Mouse (Mus musculus) liver, embryonic 14.5 days (tissue): ENCODE measurements around the gene Hoxa3. TPM values are rescaled to one million over a fixed set of nuclear protein-coding genes. Genes with fewer than 3 reads are reported as not detected.

ENCODE experiments used
- ATAC-seq: fragments of 200-750 bp; cut with Nextera tagmentation; 2 replicates; pipeline ENCODE4 v1.8.0; 2017; ENCODE audit warnings: moderate number of reproducible peaks, mild to moderate bottlenecking, moderate library complexity; ENCODE audit not compliant: insufficient read depth
- DNase-seq, 3 experiments: peaks; one replicate each; pipeline ENCODE4 v3.0.0-alpha.2; 2012 to 2013; ENCODE audit warnings: low read depth in 3 of 3, low spot score in 3 of 3
- H3K27ac ChIP-seq: fragments of 300-500 bp; sonication (generic); 2 replicates; pipeline ENCODE4 v1.5.1; 2014; ENCODE audit warnings: moderate library complexity, mild to moderate bottlenecking, control low read depth, inconsistent platforms
- H3K27me3 ChIP-seq: fragments of 300-500 bp; sonication (generic); 2 replicates; pipeline ENCODE4 v1.6.1; 2014; ENCODE audit warnings: mild to moderate bottlenecking, low read length, moderate library complexity; ENCODE audit not compliant: control insufficient read depth, insufficient read depth
- H3K36me3 ChIP-seq: fragments of 300-500 bp; sonication (generic); replicated peaks from 2 replicates; pipeline ENCODE4 v1.6.1; 2014; ENCODE audit warnings: low read depth; ENCODE audit not compliant: control insufficient read depth, insufficient read depth
- H3K4me1 ChIP-seq, 2 experiments: fragments of 200-500 bp in 1 of 2; fragments of 300-500 bp in 1 of 2; sonication (generic) in 1 of 2; replicated peaks; 2 replicates each; pipeline ENCODE4 v1.6.1; 2012 to 2014; ENCODE audit warnings: antibody characterized with exemption in 1 of 2, inconsistent platforms in 1 of 2, low read length in 1 of 2; ENCODE audit not compliant: control insufficient read depth in 2 of 2, insufficient read depth in 2 of 2
- H3K4me2 ChIP-seq: fragments of 300-500 bp; sonication (generic); 2 replicates; pipeline ENCODE4 v1.6.1; 2014; ENCODE audit warnings: low read depth, mild to moderate bottlenecking, control low read depth, moderate library complexity
- H3K4me3 ChIP-seq, 2 experiments: fragments of 200-500 bp in 1 of 2; fragments of 300-500 bp in 1 of 2; sonication (generic) in 1 of 2; 2 replicates each; pipeline ENCODE4 v1.5.1; 2012 to 2014; ENCODE audit warnings: low read depth in 2 of 2, low read length in 2 of 2, mild to moderate bottlenecking in 2 of 2, control low read depth in 1 of 2, inconsistent platforms in 1 of 2, moderate library complexity in 1 of 2; ENCODE audit not compliant: insufficient read depth in 1 of 2
- H3K9ac ChIP-seq: fragments of 300-500 bp; sonication (generic); replicated peaks from 2 replicates; pipeline ENCODE4 v1.6.1; 2014; ENCODE audit warnings: mild to moderate bottlenecking, control low read depth, moderate library complexity
- H3K9me3 ChIP-seq: fragments of 300-500 bp; sonication (generic); 2 replicates; pipeline ENCODE4 v1.6.1; 2016; ENCODE audit warnings: low read length, mixed read lengths; ENCODE audit not compliant: control insufficient read depth
- CTCF ChIP-seq: IDR thresholded peaks from 2 replicates; pipeline ENCODE4 v1.5.1; 2016; ENCODE audit warnings: antibody characterized with exemption, low read depth, control low read depth
- EP300 ChIP-seq: IDR thresholded peaks from 2 replicates; pipeline ENCODE4 v1.6.1; 2016; ENCODE audit warnings: antibody characterized with exemption, low read depth
- WGBS: fragments of 180-500 bp; shearing (Covaris S2); extraction: QIAGEN DNeasy Blood & Tissue Kit; methylation state at CpG from one replicate; pipeline ENCODE4 v1.1.7; 2014; ENCODE audit not compliant: insufficient replicate concordance; 5-methylcytosine and 5-hydroxymethylcytosine counted together
- polyA plus RNA-seq, 2 experiments: library from polyadenylated mRNA; depleted of rRNA in 1 of 2; stranded (reverse) in 1 of 2; unstranded in 1 of 2; fragments of >200 nt; fragmentation: Nextera tagmentation in 1 of 2; extraction: Ambion mirVana in 1 of 2; gene quantifications; 2 replicates each; pipeline versions ENCODE4 v1.2.1 to v1.2.3; 2012 to 2014

The Hoxa3 gene
- polyA plus RNA-seq, 2 experiments, result 0.13 to 0.37 TPM

- H3K9me3 ChIP-seq, result no peaks in the 10 kb centered on the region
- 39% methylated on average over 5 of the region's 5 CpGs for WGBS
- TF ChIP-seq CTCF (no peak), EP300 (no peak)
- H3K4me2 ChIP-seq, result no peak overlapping the region
- H3K27me3 ChIP-seq, result peaks cover 82% of the 10 kb centered on the region
- ATAC-seq, result no peak
- H3K9ac ChIP-seq, result no peak overlapping the region
- H3K4me1 ChIP-seq, result no peaks in the 10 kb centered on the region
- H3K27ac ChIP-seq, result no peak overlapping the region
- H3K36me3 ChIP-seq, result no peaks in the 10 kb centered on the region
- DNase-seq, result no peak
- no peak overlapping the region for H3K4me3 ChIP-seq
Measured at GRCm38 (mm10) chr6:52189172-52189591, 24.0 kb downstream of the Hoxa3 start.

GRCm38 (mm10) chr6:52186500-52186899 is 26.6 kb downstream of the Hoxa3 start:
- Histone ChIP-seq H3K9ac (no peak overlapping the region), H3K27ac (no peak overlapping the region), H3K36me3 (no peaks in the 10 kb centered on the region), H3K4me2 (no peak overlapping the region), H3K4me3 (no peak overlapping the region), H3K27me3 (peaks cover 62% of the 10 kb centered on the region), H3K4me1 (0 out of 4 replicates have a peak, but pooled peaks cover 0 to 3% of the 10 kb centered on the region in 2 experiments), H3K9me3 (no peaks in the 10 kb centered on the region)
- WGBS, result 24% methylated on average over 1 of the region's 1 CpGs
- DNase-seq, result no peak
- TF ChIP-seq CTCF (no peak), EP300 (no peak)
- ATAC-seq, result no peak

- DNase-seq (no peak), ATAC-seq (no peak)
- H3K4me1 ChIP-seq, result 0 out of 4 replicates have a peak, but pooled peaks cover 0 to 3% of the 10 kb centered on the region in 2 experiments
- H3K27me3 ChIP-seq, result peaks cover 55% of the 10 kb centered on the region
- no peaks in the 10 kb centered on the region for H3K9me3 ChIP-seq
- WGBS, result 27% methylated on average over 3 of the region's 3 CpGs
- H3K36me3 ChIP-seq, result no peaks in the 10 kb centered on the region
- no peak overlapping the region for H3K4me2 ChIP-seq
- TF ChIP-seq CTCF (no peak), EP300 (no peak)
- no peak overlapping the region for H3K4me3 ChIP-seq
- H3K27ac ChIP-seq, result no peak overlapping the region
- H3K9ac ChIP-seq, result no peak overlapping the region
Measured at GRCm38 (mm10) chr6:52185834-52186233, 27.3 kb downstream of the Hoxa3 start.

GRCm38 (mm10) chr6:52185222-52185621 is 27.9 kb downstream of the Hoxa3 start:
- H3K9ac ChIP-seq, result no peak overlapping the region
- H3K27ac ChIP-seq, result no peak overlapping the region
- H3K4me2 ChIP-seq, result no peak overlapping the region
- no peak overlapping the region for H3K4me3 ChIP-seq
- TF ChIP-seq EP300 (no peak), CTCF (no peak)
- no peaks in the 10 kb centered on the region for H3K9me3 ChIP-seq
- 0 out of 4 replicates have a peak, but pooled peaks cover 0 to 3% of the 10 kb centered on the region in 2 experiments for H3K4me1 ChIP-seq
- DNase-seq, result no peak
- ATAC-seq, result no peak
- H3K36me3 ChIP-seq, result no peaks in the 10 kb centered on the region
- H3K27me3 ChIP-seq, result peaks cover 53% of the 10 kb centered on the region
- 5% methylated on average over 19 of the region's 19 CpGs for WGBS

GRCm38 (mm10) chr6:52184668-52185067 is 28.5 kb downstream of the Hoxa3 start:
- Histone ChIP-seq H3K4me1 (0 out of 4 replicates have a peak, but pooled peaks cover 0 to 3% of the 10 kb centered on the region in 2 experiments), H3K27me3 (peaks cover 53% of the 10 kb centered on the region), H3K4me3 (no peak overlapping the region), H3K36me3 (no peaks in the 10 kb centered on the region), H3K27ac (no peak overlapping the region), H3K4me2 (no peak overlapping the region), H3K9me3 (no peaks in the 10 kb centered on the region), H3K9ac (no peak overlapping the region)
- no peak for DNase-seq
- TF ChIP-seq EP300 (no peak), CTCF (no peak)
- WGBS, result 25% methylated on average over 6 of the region's 6 CpGs
- no peak for ATAC-seq
